Mouse (Mus musculus) ovary, adult 2 months (tissue): Measurements from ENCODE around the gene Wdr66. TPM values are rescaled to one million over a fixed set of nuclear protein-coding genes. Genes with fewer than 3 reads are reported as not detected.

Source experiments
- polyA plus RNA-seq: library from polyadenylated mRNA; depleted of rRNA; stranded (reverse); fragments of >200 nt; gene quantifications from 2 replicates; pipeline ENCODE4 v1.2.3, GENCODE M21; 2012; rRNA removed

Wdr66 gene
- 3.5 and 4.5 TPM in 2 replicates for polyA plus RNA-seq

GRCm38 (mm10) chr5:123251834-123252233 is at the start of gene Wdr66:
Wdr66 (plus strand) TSS chr5:123252102.

GRCm38 (mm10) chr5:123343707-123344627 is 92.1 kb downstream of the Wdr66 start, which contains the start of gene Bcl7a:
Bcl7a (plus strand) TSS chr5:123343834.

Other genes starting within 250 kb of the Wdr66 start
- gene Orai1, start 237.0 kb upstream of the Wdr66 start, polyA plus RNA-seq, result 80.0 and 83.2 TPM in 2 replicates
- 1.2 and 2.2 TPM in 2 replicates for gene Morn3, start 205.1 kb upstream of the Wdr66 start, polyA plus RNA-seq
- 10.8 and 12.7 TPM in 2 replicates for gene Tmem120b, start 183.7 kb upstream of the Wdr66 start, polyA plus RNA-seq
- gene Rhof, start 119.4 kb upstream of the Wdr66 start, polyA plus RNA-seq, result 4.9 and 5.2 TPM in 2 replicates
- gene Setd1b, start 109.9 kb upstream of the Wdr66 start, polyA plus RNA-seq, result 9.2 and 11.2 TPM in 2 replicates
- 44.5 and 46.3 TPM in 2 replicates for gene Psmd9, start 82.7 kb upstream of the Wdr66 start, polyA plus RNA-seq
- 1.6 and 4.9 TPM in 2 replicates for gene Hpd, start 69.4 kb upstream of the Wdr66 start, polyA plus RNA-seq
- 7.6 and 9.0 TPM in 2 replicates for gene Bcl7a, start 91.7 kb downstream of the Wdr66 start, polyA plus RNA-seq
- gene Mlxip, start 142.7 kb downstream of the Wdr66 start, polyA plus RNA-seq, result 79.1 and 85.2 TPM in 2 replicates
- gene Lrrc43, start 237.2 kb downstream of the Wdr66 start, polyA plus RNA-seq, result 2.6 and 2.8 TPM in 2 replicates
- gene Il31, start 237.4 kb downstream of the Wdr66 start, polyA plus RNA-seq, result not detected in 2 replicates